Mouse (Mus musculus) layer of hippocampus, postnatal 36 days (tissue): Measurements from ENCODE around the gene Dock4. TPM values are rescaled to one million over a fixed set of nuclear protein-coding genes. Genes with fewer than 3 reads are reported as not detected.

Experiments used
- DNase-seq, 2 experiments: peaks; one replicate each; pipeline ENCODE4 v3.0.0; 2022
- total RNA-seq, 2 experiments: library from RNA; stranded (reverse); gene quantifications; 2 replicates each; pipeline ENCODE4 v1.2.3; 2021

Gene Dock4
- total RNA-seq, 2 experiments from 2014 or later, result 237 to 255 TPM

DNA sequence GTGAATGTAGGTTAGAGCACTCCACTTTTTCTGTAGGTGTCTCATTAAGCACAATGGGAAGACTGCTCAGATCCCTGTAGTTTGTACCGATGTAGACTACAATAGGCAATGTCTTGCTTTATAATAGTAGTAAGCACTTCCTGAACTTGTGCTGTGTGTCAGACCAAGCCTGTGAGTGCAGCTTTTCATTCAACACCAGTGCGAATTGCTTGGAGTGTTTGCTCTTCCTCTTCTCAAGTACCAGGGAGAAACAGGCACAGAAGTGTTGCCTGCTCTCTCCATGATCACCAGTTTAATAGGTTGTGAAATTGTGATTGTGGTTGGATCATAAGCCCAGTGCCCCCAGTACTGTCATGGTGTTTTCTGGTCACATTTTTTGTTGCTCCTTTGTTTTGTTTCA is 18.1 kb downstream of the Dock4 start:
- no peak for DNase-seq

DNA sequence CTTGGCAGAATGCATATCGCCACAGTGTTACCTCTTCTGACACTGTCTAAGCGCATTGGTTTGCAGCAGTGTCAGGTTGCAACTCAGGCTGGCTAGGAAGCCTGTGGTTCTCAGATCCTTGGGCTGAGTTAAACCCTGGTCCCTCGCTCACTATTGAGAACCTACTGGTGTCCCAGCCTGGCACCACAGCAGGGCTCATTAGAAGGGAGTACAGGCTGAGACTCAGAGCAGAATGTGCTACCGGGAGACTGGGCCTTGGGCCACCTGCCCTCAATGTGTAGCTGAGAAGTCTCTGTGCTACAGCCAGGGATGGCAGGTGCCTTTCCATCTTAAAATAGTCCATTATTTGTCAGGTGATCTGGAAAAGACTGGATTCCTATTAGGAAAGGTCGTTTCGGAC is 18.5 kb downstream of the Dock4 start:
- peak in 1 of 2 experiments; percentile 62 for DNase-seq

DNA sequence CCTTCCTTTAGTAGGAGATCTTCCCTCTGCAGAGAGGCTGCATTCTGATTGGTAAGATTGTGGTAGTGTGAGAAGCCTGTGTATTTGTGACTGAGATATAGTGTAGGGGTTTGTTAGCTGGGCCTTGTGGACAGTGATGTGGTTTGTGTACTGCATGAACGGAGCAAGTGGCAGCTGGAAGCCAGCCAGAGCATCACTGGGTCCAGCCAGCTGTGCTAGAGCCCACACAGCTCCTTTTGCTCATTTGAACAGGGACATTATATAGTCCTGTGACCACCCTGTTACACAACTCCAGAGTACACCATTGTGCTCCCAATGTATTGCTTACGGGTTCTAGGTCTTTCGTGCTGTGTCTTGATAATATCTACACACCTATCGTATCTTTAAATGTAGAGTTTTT is 22.5 kb downstream of the Dock4 start:
- no peak for DNase-seq

DNA sequence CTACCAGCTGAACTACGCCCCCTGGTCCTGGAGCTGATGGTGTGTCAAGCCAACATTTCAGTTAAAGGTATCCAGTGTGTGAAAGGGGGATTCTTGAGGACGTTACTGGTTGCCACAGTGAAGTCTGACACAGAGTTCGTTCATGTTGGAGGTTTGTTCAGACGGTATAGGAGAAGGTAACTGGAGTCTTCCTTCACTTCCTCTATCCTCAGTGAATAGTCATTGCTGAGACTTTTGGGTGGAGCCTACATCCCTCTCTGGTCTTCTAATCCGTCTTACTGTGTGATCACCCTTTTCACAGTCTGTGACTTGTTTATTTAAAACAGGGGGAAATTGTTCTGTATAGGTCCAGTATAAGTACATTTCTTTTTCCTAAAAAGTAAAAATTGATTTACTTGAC is 23.3 kb downstream of the Dock4 start:
- DNase-seq, result no peak

DNA sequence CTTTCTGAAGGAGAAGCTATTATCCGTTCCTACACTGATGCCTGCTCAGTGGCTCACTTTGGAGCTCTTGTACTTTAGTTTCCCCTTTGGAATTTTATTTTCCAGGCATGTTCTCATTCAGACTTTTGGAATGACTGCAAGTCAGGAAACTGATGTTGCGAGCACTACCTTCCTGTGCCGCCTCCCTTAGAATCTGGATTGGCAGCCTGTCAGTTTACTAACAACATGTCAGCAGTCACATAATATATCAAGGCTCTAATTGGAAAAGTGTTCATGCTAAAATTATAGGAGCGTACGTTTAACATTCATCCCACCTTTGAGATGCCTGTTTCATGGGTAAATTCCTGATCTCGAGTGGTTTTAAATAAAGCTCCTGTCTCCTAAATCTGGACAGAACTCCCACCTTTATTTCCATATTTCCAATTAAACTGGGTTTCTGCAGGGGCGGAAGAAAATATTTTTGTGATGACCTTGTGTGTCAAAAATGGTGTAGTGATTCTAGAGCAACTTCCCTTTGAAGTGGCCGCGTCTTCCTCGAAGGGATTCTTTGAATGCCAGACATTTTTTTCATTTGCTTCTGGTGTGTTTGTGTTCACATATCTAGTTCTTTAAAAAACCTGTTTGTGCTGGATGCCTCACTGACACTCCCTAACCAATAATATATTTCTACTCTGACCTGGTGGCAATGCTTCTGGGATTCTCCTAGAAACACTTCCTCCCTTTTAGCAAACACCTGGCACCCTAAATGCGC is 26.1 kb downstream of the Dock4 start:
- DNase-seq, result no peak

DNA sequence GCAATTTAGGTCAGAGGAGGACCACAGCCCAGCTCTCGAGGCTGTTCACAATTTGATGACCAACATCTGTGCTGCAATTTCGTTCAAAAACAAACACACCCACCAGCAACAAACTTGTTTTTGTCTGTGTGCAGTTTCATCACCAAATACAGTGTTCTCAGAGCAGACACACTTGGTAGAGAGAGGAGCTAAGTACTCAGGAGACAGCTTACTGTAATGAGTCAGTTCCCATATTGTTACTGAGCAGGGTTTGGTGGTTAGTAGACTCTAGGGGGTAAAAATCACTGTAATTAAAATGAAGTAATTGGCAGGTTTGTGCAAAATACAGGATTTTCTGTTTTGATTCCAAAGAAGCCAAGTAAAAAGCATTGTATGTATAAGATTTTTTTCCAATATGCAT is 28.0 kb downstream of the Dock4 start:
- no peak for DNase-seq

DNA sequence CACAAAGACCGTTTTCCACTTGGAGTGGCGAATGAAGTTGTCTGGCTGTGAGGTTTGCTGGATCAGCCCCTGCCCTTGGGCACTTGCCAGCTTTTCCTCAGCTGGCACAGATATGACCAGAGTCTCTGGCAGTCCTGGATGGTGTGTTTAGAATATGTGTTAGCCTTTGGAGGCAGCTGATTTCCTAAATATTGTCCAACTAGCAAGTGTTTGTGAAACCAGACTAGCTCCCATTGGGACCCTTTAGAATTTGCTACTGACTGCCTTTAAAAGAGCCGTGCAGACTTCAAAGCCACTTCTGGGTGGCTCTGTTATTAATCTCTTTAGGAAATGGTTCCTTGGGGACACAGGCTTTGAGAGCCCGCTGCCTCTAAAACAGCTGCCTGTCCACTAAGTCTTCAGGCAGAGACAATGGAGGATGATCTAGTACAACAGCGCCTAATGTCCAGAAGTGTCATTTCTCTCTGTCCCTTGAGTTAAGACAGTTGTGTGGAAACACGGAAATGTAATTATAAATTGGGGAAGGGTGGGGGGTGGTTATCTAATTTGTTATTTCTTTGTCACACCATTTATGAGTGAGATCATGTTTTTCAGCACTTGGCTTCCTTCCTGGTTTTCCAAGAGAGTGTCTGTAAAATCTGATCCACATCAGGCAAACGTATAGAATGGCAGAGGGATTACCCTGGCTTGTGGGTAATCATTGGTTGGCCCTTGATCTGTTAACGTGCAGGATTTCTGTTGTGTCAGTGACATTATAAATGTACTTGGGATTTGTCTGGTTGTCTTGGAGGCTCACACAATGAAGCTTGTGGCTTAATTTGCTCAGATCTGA is 32.1 kb downstream of the Dock4 start:
- DNase-seq, result no peak

DNA sequence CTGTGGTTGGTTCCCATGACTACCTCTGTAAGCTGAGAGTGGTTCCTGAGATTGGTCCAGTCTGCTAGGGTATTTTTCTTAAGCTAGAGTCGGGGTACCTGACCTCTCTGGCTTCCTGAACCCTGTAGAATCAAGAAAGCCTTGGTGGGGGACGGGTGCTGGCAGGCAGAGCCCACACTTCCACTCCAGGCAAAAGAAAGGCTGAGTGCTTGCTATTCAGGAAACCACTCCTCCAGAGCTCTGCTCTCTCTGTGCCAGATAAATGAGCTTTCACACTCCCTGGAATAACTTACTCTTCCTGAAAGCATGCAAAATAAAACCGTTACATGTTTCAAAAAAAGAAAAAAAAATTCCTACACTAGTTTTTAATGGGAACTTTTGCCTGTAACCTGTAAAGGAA is 38.5 kb downstream of the Dock4 start:
- DNase-seq, result no peak

DNA sequence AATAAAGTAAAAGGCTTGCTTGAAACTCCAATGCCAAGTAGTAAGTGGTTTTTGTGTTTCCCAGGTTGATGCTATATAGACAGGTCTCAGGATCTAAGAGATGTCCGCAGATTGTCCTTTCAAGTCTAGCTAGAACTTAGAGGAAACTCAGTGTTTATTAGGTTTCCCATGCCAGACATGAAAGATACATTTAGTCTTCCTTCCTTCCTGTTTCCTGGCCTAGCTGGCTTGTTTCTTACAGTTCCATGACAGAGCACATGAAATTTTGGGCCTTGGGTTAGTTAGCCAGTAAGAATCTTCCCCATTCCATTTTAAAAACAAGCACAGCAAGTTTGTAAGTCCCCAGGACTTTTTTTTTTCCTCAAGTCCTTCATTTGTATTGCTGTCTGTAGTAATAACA is 39.5 kb downstream of the Dock4 start:
- DNase-seq, result no peak

DNA sequence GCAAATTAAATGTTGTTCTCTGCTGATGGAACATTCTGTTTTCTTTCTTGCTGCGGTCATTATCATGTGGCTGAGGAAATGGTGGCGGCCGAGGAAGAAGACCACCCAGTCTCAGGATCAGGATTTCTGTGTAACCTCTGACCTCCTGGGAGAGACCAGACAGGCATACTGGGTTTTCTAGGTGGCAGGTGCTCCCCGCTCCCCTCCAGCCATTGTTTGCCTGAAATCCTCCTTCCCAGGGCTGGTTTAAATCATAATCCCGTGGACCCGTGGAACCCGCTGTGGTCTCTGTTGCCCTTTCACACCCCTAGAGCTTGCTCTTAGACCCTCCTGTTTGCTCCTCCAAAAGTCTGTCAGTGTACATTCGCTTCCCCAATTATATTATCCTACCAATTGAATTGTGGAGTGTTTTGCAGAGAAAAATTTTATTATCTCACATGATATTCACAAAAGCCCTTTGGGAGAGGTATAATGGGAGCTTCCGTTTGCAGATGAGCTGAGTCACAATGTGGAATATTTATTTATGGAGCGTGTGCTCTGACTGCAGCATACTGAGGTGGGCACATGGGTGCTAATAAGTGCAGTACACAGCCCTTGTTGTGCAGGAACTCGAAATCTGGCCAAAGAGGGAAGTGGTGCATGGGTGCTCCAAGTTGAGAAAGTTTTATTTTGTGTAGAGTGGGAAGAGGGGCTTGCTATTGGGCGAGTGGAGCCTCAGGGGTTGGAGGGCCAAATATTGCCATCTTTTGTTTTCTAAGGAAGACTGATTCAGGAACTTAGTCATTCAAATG is 40.5 kb downstream of the Dock4 start:
- DNase-seq, result no peak

DNA sequence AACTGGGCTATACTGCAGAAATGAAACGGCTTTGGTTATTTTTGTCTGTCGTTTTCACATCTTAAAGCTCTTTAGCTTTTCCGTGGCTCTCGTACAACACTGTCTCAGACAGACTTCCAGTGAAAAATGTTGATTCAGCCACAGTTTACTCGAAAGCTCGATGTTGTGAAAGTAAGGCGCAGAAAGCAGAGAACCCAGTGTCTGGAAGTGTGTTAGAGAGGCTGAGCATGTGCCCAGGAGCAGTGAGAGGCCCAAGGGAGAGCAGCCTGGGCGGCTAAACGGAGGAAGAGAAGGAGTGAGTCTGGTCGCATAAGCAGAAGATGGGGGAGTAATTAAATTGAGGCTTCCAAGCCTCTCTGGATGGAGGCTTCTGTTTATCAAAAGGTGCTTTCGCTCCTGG is 50.6 kb downstream of the Dock4 start:
- DNase-seq, result no peak

DNA sequence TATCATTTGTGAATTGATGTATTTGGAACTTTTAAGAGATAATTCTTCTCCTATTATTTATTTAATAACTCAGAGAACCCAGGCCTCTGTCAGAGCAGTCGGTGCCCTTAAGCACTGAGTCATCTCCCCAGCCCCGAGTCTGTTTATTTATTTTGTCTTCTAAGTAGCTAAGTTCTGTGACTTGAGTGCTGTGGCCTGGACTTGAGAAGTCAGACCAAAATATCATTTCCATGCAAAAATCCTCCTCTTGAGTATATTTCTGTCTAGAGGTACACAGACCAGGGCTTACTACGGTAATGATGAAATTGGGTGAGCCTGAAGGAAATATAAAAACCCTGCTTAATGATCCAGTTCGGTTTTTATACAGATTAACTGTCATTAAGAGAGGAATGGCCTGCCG is 52.1 kb downstream of the Dock4 start:
- DNase-seq, result no peak

DNA sequence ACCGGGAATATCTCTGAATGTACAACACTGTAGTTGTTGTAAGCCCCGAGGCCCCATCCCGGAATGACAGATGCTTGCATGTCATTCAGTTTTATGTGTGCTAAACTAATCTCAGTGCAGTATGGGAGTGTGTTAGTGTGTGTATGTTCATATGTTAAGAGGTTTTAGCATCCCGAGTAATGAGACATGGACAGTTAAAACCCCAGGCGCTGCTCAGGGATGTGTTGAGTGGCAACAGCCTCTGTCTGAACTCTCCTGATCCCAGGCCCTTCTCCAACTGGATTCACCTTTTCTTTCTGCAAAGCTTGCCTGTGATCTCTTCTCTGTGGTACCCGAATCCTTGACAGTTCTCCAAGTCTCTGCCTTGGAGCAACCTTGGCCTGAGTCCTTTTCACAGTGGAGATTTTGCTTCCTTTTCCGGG is 52.5 kb downstream of the Dock4 start:
- DNase-seq, result no peak

DNA sequence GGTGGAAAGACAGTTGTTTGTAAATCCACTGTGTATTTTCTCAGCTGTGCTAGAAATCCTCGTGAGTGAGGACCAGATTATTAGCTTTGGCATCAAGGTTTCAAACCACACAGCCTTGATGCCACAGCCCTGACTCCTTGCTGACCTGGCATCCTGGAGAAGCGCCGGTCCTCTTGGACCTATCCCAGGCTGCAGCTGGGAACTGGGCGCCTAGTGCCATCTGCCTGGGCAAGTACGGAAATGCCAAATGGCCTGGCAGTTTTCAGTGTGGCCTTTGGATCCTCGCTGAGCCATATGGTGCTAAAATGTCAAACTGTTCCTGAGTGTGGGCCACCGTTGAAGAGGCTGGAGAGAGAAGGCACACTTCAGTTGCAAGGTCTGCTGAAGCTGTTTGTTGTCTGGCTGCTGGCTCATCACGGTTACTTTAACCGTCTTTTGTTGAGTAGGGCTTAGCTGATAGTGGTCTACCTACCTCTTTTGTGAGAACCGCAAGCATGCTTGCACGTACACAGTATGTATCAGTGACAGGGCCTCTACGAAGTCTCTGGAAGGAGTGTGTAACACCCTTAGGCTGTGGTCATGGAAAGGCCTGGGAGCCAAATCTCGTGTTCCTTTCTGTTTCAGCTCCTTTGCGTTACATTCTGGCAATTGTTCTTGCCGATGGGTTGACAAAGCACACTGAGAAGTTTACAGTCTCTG is 53.3 kb downstream of the Dock4 start:
- peak; percentile 47 to 60 for DNase-seq

DNA sequence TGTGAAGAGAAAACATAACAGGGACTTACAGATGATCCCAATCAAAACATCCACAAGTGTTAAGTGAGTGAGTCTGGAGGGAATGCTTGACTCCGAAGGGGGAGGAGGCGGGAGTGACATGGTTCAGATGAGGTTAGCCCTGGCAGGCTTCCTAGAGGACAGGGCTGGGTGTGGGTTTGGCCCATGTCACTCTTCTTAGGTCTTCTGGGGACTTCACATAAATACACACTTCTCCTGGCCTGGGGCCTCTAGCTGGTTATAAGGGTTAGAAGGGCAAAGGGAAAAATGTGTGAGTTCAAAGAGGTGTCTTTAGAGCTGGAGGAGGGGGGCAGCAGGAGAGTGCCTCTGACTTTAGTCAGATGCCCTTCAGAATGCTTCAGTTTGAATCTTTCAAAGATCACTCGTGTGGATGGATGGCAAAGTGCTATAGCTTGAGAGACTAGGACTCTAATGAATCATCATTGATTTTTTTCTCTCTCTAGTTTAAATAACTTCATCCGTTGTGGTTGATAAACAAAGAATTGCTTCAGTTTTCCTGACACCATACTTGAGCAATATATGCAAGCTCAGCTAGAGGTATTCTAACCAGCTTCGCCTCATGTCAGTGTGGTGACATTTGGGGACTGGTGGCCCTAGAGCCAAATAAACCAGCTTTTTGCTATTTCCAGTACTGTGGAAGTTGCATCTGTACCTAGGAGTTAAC is 54.0 kb downstream of the Dock4 start:
- DNase-seq, result no peak

DNA sequence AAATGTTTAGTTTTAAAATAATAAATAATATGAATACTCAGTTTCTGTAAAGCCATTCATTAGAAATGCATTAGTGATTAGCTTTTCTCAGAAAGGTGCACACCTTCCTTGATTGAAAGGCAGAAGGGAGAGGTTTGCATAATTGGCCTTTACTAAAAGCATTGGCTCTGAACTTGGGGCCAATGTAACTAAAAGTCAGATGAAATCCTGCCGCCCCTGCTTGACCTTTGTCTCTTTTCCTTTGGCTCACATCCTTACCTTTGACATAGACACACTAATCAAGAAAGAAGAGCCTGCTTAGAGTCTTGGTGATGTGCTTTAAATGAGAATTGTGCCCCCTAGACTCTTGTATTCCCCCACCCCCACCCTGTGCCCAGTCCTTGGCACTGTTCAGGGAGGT is 55.4 kb downstream of the Dock4 start:
- DNase-seq, result no peak

DNA sequence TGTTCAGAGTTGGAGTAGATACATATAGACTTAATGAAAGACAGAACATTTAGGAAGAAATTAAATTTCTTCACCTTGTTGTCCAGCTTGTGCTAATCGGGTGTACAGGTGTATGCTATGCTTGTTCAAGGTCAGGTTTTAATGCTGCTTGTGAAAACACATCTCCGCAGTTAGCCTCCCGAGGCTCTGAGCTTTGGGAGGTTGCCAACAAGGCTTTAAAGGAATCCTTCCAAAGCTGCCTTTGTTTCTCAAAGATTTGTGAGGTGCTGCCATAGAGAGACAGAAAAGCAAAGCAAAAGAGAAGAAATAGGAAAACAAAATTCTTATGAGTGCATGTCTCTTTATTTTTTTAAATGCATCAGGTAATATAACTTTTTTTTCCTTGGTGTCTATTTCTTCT is 57.8 kb downstream of the Dock4 start:
- no peak for DNase-seq

DNA sequence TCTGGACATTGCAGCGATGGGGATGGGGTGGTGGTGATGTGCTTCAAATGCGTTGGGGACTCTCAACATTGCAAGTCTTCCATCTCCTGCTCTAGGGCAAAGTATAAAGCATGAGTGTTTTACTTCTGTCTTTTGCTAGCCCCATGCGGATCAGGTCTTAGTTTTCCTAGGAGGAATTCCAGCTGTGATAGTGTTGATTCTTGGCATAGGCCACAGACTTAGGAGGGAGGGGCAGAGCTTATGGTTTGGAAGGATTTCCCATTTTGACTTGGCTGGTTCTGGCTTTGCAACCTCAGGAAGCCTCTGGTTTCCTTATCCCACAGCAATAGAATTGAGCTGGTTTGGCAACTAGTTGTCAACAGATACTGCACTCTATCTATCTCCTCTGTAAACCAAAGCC is 58.9 kb downstream of the Dock4 start:
- no peak for DNase-seq

DNA sequence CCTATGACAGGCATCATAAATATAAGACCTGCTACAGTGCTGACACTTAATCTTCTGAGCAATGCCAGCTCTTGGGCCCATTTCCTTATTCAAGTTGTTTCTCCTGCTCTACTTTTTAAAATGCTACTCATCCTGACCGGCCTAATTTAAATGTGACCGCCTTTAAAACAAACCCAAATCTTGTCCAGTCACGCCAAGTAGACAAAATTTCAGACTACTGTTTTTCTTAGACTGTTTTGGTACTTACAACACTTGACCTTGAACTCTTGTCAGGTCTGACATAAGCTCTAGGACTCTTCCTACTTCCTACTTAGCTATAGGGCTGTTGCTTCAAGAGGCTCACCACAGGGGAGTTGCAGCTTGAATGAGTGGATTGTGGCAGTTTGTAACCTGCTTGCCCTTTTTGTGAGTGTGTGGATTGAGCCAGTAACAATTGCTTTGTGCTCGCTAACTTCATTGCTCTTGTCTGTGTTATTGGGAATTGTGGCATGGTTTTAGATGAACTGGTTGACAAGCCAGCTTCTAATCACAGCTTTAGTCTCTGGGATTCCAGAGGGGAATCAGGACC is 62.2 kb downstream of the Dock4 start:
- DNase-seq, result no peak

DNA sequence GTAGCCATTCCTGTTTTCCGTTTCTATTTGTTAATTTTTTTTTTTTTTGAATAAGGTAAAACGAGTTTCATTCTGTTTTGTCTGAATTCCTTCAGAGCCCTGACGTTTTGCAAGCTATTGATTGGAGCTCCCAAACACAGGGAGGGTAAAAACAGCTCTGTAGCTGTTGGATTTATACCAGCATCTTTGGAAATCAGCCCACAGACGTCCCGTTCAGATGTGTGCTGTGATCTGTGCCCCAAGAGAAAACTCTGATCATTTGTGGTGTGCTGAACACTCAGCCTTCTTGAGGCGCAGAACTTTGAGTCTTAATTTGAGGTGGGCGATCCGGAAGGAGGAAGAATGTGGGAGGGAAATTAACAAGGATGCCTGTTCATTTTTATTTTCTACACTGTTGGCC is 62.7 kb downstream of the Dock4 start:
- no peak for DNase-seq

DNA sequence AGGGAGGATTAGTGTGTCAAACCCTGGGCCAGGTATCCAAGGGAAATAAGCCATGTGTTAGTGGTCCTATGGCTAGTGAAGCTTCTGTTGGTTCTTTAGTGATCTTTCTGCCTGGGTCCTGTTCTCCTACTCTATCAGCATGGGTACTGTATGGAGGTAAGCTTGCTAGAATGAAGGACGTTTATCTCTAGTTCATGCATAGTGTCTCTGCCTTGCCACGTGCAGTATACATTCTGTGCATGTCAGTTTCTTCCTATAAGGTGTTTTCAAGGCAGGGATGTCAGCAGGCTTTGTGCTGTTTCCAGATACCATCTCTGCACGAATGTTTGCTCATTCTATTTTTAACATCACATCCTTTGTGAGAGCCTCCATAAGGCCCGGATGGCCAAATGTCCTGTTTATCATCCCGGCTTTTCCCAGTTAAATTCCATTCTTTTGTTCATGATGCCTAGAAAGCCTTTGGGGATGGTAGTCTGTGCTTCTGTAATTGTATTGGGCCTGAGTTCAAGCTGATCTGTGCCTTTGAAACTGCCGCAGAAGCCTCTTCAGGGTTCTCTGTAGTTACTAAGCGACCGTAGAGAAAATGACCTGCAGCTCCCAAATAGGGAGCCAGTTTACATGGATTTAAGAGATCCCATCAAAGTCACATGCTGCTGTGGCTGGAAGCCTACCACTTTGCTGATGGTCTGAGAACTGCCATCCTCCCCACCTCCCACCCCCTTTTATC is 66.1 kb downstream of the Dock4 start:
- no peak for DNase-seq
